Mouse (Mus musculus) hindbrain, embryonic 13.5 days (tissue): ENCODE results near the gene Znhit6. TPM values are rescaled to one million over a fixed set of nuclear protein-coding genes. Genes with fewer than 3 reads are reported as not detected.

Source experiments
- polyA plus RNA-seq: library from polyadenylated mRNA; unstranded; fragments of >200 nt; fragmentation: Nextera tagmentation; extraction: Ambion mirVana; gene quantifications from 2 replicates; pipeline ENCODE4 v1.2.1, GENCODE M21; 2015

The Znhit6 gene
- polyA plus RNA-seq, 1 experiment from 2014 or later, result 34.6 TPM

Other genes with a start within 250 kb of the Znhit6 start
- gene Ccn1, start 73.8 kb downstream of the Znhit6 start, polyA plus RNA-seq, result 10.1 and 11.2 TPM in 2 replicates
- 70.1 and 75.7 TPM in 2 replicates for gene Ddah1, start 182.5 kb downstream of the Znhit6 start, polyA plus RNA-seq